Mouse (Mus musculus): ENCODE data around the gene Ctnna3.

GRCm38 (mm10) chr10:64001531-64001930 is 571.6 kb downstream of the Ctnna3 start:
- TF ChIP-seq CTCF (IDR thresholded peaks at IDR 0.05; ENCODE audit: control insufficient read depth, insufficient read depth, low read length) = no peak
- no peak for TF ChIP-seq POLR2A (IDR thresholded peaks at IDR 0.05; ENCODE audit: borderline replicate concordance, control insufficient read depth, low read depth, low read length)

All from bone marrow, adult 2 months (tissue).